Mouse (Mus musculus): ENCODE results near the gene Sag. TPM values are rescaled to one million over a fixed set of nuclear protein-coding genes. Genes with fewer than 3 reads are reported as not detected.

Gene Sag
- total and polyA plus RNA-seq, 2 experiments from 2014 or later = 1.3 to 1.4 TPM

DNA sequence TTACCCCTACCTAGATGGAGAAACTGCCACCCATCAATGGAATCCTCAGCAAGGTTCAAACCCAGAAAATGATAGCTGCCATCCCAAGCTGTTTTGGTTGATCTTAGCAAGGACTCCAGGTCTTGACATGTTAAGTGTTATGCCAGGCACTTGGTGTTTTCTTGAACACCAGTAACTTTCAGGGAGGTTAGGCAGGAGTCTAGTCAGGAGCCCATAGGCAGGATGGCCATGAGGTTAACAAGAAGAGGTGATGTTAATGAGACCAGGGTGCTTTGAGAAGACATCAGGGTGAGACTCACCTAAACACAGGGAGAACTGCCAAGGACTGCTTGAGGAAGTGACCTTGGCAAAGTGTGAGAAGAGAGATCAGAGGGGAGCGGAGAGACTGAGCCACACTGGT is 54.6 kb downstream of the Sag start:
- H3K9me3 ChIP-seq (ENCODE audit: low read length) = no peaks in the 10 kb centered on the region
- ATAC-seq (no peak), DNase-seq (ENCODE audit: low spot score) (no peak)
- no peak overlapping the region for H3K27ac ChIP-seq
- H3K9ac ChIP-seq (replicated peaks; ENCODE audit: low read length) = no peak overlapping the region
- H3K4me2 ChIP-seq (ENCODE audit: low read depth, low read length) = no peak overlapping the region
- no peak overlapping the region for H3K4me3 ChIP-seq (ENCODE audit: low read length)
- WGBS = 100% methylated on average over 1 of the region's 1 CpGs
- no peaks in the 10 kb centered on the region for H3K27me3 ChIP-seq (ENCODE audit: insufficient read depth, low read length)
- H3K36me3 ChIP-seq (ENCODE audit: insufficient read depth, low read length) = no peaks in the 10 kb centered on the region
- no peak for TF ChIP-seq CTCF (IDR thresholded peaks at IDR 0.05; ENCODE audit: low read depth)
- peaks cover 11% of the 10 kb centered on the region for H3K4me1 ChIP-seq (ENCODE audit: insufficient read depth, low read length)

- H3K9me3 ChIP-seq (ENCODE audit: low read length) = no peaks in the 10 kb centered on the region
- WGBS = 89% methylated on average over 2 of the region's 2 CpGs
- H3K4me2 ChIP-seq (ENCODE audit: low read depth, low read length) = no peak overlapping the region
- no peak overlapping the region for H3K4me3 ChIP-seq (ENCODE audit: low read length)
- ATAC-seq (no peak), DNase-seq (ENCODE audit: low spot score) (no peak)
- H3K36me3 ChIP-seq (ENCODE audit: insufficient read depth, low read length) = no peaks in the 10 kb centered on the region
- no peak overlapping the region for H3K27ac ChIP-seq
- no peaks in the 10 kb centered on the region for H3K27me3 ChIP-seq (ENCODE audit: insufficient read depth, low read length)
- no peak for TF ChIP-seq CTCF (IDR thresholded peaks at IDR 0.05; ENCODE audit: low read depth)
- H3K4me1 ChIP-seq (ENCODE audit: insufficient read depth, low read length) = peaks cover 11% of the 10 kb centered on the region
- H3K9ac ChIP-seq (replicated peaks; ENCODE audit: low read length) = no peak overlapping the region
These were observed 55.0 kb downstream of the Sag start for GRCm38 (mm10) chr1:87858529-87858928.

GRCm38 (mm10) chr1:87863602-87864001 is 60.1 kb downstream of the Sag start:
- H3K9me3 ChIP-seq (ENCODE audit: low read length) = no peaks in the 10 kb centered on the region
- no peak overlapping the region for H3K4me3 ChIP-seq (ENCODE audit: low read length)
- no peaks in the 10 kb centered on the region for H3K36me3 ChIP-seq (ENCODE audit: insufficient read depth, low read length)
- H3K27me3 ChIP-seq (ENCODE audit: insufficient read depth, low read length) = no peaks in the 10 kb centered on the region
- no peaks in the 10 kb centered on the region for H3K4me1 ChIP-seq (ENCODE audit: insufficient read depth, low read length)
- no peak overlapping the region for H3K4me2 ChIP-seq (ENCODE audit: low read depth, low read length)
- WGBS = 60% methylated on average over 3 of the region's 3 CpGs
- DNase-seq (ENCODE audit: low spot score) (no peak), ATAC-seq (no peak)
- TF ChIP-seq CTCF (IDR thresholded peaks at IDR 0.05; ENCODE audit: low read depth) = no peak
- H3K9ac ChIP-seq (replicated peaks; ENCODE audit: low read length) = no peak overlapping the region
- H3K27ac ChIP-seq = no peak overlapping the region

GRCm38 (mm10) chr1:87864889-87865288 is 61.4 kb downstream of the Sag start:
- Histone ChIP-seq H3K4me3 (ENCODE audit: low read length) (no peak overlapping the region), H3K36me3 (ENCODE audit: insufficient read depth, low read length) (no peaks in the 10 kb centered on the region), H3K9me3 (ENCODE audit: low read length) (no peaks in the 10 kb centered on the region), H3K27ac (no peak overlapping the region), H3K9ac (replicated peaks; ENCODE audit: low read length) (no peak overlapping the region), H3K4me2 (ENCODE audit: low read depth, low read length) (no peak overlapping the region), H3K27me3 (ENCODE audit: insufficient read depth, low read length) (no peaks in the 10 kb centered on the region), H3K4me1 (ENCODE audit: insufficient read depth, low read length) (no peaks in the 10 kb centered on the region)
- DNase-seq (ENCODE audit: low spot score) = no peak
- no peak for TF ChIP-seq CTCF (IDR thresholded peaks at IDR 0.05; ENCODE audit: low read depth)
- no peak for ATAC-seq

GRCm38 (mm10) chr1:87866672-87867071 is 63.2 kb downstream of the Sag start:
- Histone ChIP-seq H3K36me3 (ENCODE audit: insufficient read depth, low read length) (no peaks in the 10 kb centered on the region), H3K4me1 (ENCODE audit: insufficient read depth, low read length) (0 out of 2 replicates have a peak, but pooled peaks cover 4% of the 10 kb centered on the region), H3K4me2 (ENCODE audit: low read depth, low read length) (no peak overlapping the region), H3K27me3 (ENCODE audit: insufficient read depth, low read length) (no peaks in the 10 kb centered on the region), H3K27ac (no peak overlapping the region), H3K9me3 (ENCODE audit: low read length) (no peaks in the 10 kb centered on the region), H3K4me3 (ENCODE audit: low read length) (no peak overlapping the region), H3K9ac (replicated peaks; ENCODE audit: low read length) (no peak overlapping the region)
- WGBS = 90% methylated on average over 1 of the region's 1 CpGs
- TF ChIP-seq CTCF (IDR thresholded peaks at IDR 0.05; ENCODE audit: low read depth) = no peak
- DNase-seq (ENCODE audit: low spot score) (no peak), ATAC-seq (no peak)

DNA sequence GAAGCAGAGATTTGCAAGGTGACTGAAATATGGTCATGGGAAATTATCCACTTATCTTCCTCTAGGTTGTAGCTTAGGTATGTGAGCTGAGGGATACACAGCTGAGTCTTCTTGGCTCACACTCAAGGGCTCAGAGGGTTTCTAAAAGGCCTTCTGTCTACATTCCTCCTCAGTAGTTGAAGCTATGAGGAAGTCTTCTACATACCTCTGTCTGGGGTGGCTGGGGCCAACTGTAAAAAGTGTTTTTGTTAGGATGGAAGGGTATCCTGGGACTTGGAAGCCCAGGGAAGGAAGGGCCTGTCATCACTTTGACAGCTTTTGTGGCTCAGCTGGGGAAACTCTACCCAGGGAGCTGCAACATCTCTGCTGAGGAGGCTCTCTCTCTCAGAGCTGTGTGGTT is 68.1 kb downstream of the Sag start:
- Histone ChIP-seq H3K4me1 (ENCODE audit: insufficient read depth, low read length) (peaks cover 4% of the 10 kb centered on the region; the same call in 1 of the 2 replicates), H3K27me3 (ENCODE audit: insufficient read depth, low read length) (no peaks in the 10 kb centered on the region), H3K9ac (replicated peaks; ENCODE audit: low read length) (no peak overlapping the region), H3K36me3 (ENCODE audit: insufficient read depth, low read length) (no peaks in the 10 kb centered on the region), H3K9me3 (ENCODE audit: low read length) (no peaks in the 10 kb centered on the region), H3K27ac (no peak overlapping the region), H3K4me3 (ENCODE audit: low read length) (no peak overlapping the region), H3K4me2 (ENCODE audit: low read depth, low read length) (no peak overlapping the region)
- TF ChIP-seq CTCF (IDR thresholded peaks at IDR 0.05; ENCODE audit: low read depth) = no peak
- DNase-seq (ENCODE audit: low spot score) (no peak), ATAC-seq (no peak)

DNA sequence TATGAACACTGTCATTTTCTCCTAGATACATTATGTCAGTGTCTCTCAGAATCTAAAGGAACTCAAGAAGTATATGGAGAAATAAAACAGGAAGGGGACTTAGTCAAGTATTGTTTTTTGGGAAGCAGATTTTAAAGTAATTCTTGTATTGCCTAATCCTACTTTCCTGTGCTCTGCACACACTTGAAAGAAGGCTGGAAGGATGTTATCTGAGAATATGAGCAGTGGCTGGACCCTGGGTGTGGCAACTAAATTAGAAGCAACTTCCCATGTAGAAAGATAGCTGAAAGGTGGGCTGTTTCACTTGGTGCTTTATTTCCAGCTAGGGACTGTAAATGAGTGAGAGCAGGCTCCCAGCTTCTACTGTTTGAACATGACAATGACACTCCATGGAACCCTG is 69.6 kb downstream of the Sag start:
- no peaks in the 10 kb centered on the region for H3K27me3 ChIP-seq (ENCODE audit: insufficient read depth, low read length)
- no peak for ATAC-seq
- DNase-seq (ENCODE audit: low spot score) = no peak

More for the DNA sequence above, 69.6 kb downstream of the Sag start:
- no peak overlapping the region for H3K4me2 ChIP-seq (ENCODE audit: low read depth, low read length)
- H3K27ac ChIP-seq = no peak overlapping the region
- no peak for TF ChIP-seq CTCF (IDR thresholded peaks at IDR 0.05; ENCODE audit: low read depth)
- H3K4me3 ChIP-seq (ENCODE audit: low read length) = no peak overlapping the region
- peaks cover 13% of the 10 kb centered on the region; the same call in 1 of the 2 replicates for H3K4me1 ChIP-seq (ENCODE audit: insufficient read depth, low read length)
- H3K9ac ChIP-seq (replicated peaks; ENCODE audit: low read length) = no peak overlapping the region
- no peaks in the 10 kb centered on the region for H3K36me3 ChIP-seq (ENCODE audit: insufficient read depth, low read length)
- H3K9me3 ChIP-seq (ENCODE audit: low read length) = no peaks in the 10 kb centered on the region
